15 mouse cellular contexts compared by ENCODE assay signal in the genomic region with DNA sequence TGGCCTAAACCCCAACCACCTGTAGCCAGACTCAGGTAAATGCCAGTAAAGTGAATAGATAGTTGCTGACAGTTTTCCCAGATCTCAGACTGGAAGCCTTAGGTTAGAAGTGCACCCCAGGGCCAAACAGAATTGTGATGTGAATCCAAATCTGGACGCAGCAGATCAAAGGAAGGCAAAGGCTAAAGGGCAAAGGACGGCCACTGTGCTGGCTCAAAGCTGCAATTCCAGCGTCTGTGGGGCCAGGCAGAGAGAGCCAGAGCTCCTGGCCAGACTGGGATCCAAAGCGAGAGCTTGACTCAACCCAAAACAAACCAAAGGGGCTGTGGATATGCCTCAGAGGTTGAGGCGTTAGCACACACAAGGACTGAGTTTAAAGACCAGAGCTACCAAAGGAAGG.
"Had no signal": no experiment of that assay in that cellular context is flagged by ENCODE, and none has a peak within 500 bp of the region (broad histone marks: within the 10 kb centered on the region; RNA-seq: fewer than 3 reads in every experiment).

No protein-coding gene starts in this region.

- H3K27me3 ChIP-seq: limb, embryonic 13.5 days; liver, embryonic 15.5 days; lung, embryonic 15.5 days; midbrain, embryonic 13.5 days; neural tube, embryonic 15.5 days had no signal

- H3K9me3 ChIP-seq: limb, embryonic 13.5 days; liver, embryonic 15.5 days; lung, embryonic 15.5 days; midbrain, embryonic 13.5 days; neural tube, embryonic 15.5 days had no signal

- H3K4me2 ChIP-seq: limb, embryonic 13.5 days; liver, embryonic 15.5 days; lung, embryonic 15.5 days; midbrain, embryonic 13.5 days; neural tube, embryonic 15.5 days had no signal

- DNase-seq: kidney, postnatal 4 days; left cerebral cortex, postnatal 4 days; lung, postnatal 14 days; right cerebral cortex, adult 18-20 months; thymus, postnatal 14 days had no signal

- H3K4me1 ChIP-seq: limb, embryonic 13.5 days; lung, embryonic 15.5 days; midbrain, embryonic 13.5 days; neural tube, embryonic 15.5 days had no signal

- H3K27ac ChIP-seq: layer of hippocampus, adult 2 months; limb, embryonic 13.5 days; liver, embryonic 15.5 days; lung, embryonic 15.5 days; macrophage; midbrain, embryonic 13.5 days; neural tube, embryonic 15.5 days; stomach, postnatal 0 days had no signal

- ATAC-seq: inflammation-experienced regulatory T-cells, adult 6 months; intestine, postnatal 0 days; midbrain, embryonic 13.5 days had no signal

- H3K4me3 ChIP-seq: layer of hippocampus, adult 2 months; limb, embryonic 13.5 days; liver, embryonic 15.5 days; lung, embryonic 15.5 days; midbrain, embryonic 13.5 days; neural tube, embryonic 15.5 days had no signal

- H3K9ac ChIP-seq: limb, embryonic 13.5 days; liver, embryonic 15.5 days; lung, embryonic 15.5 days; midbrain, embryonic 13.5 days; neural tube, embryonic 15.5 days had no signal
